Mouse (Mus musculus): ENCODE data around the gene Vezf1. TPM values are rescaled to one million over a fixed set of nuclear protein-coding genes. Genes with fewer than 3 reads are reported as not detected.

The Vezf1 gene
- total RNA-seq, 1 experiment from 2014 or later = 39.8 TPM

DNA sequence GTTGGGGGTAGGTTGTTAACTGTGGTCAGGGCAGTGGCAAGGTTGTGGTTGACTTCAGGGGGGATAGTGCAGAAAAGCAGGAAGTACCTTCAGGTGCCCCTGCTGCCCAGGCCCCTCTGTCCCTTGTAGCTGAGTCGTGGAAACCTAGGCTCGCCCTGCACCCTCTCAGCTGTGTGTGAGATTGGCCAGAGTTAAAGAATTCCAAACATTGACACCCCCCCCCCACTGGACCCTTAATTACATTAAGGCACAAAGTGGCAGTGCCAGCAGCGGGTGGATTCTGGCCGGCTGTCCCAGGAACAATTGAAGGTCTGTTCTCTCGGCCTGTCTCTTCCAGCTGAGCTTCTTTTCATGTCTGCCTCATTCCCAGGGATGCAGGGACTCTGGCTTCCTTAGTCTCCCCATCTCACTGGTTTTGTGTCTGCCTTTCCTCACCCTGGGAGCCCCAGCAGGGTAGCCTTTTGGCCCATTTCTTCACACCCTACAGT, 58.3 kb downstream of the Vezf1 start:
- no peak for DNase-seq

DNA sequence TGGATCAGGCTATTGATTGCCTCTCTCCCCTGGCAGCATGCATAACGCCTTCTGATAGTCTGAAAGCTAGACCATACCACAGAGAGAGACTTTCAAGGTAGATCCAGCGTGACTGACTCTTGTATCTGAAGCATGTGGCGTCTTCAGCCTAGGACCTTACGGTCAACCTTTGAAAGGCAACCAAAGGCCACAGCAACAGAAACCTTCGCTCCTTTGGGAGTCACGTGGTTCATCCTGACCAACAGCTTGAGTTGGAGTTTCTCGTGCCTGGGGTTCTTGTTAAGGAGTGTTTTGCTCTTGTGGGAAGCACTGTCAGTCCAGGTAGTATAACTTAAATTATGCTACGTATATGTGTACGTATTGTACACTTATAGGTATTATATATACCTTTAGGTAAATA, 60.4 kb downstream of the Vezf1 start:
- DNase-seq = no peak

DNA sequence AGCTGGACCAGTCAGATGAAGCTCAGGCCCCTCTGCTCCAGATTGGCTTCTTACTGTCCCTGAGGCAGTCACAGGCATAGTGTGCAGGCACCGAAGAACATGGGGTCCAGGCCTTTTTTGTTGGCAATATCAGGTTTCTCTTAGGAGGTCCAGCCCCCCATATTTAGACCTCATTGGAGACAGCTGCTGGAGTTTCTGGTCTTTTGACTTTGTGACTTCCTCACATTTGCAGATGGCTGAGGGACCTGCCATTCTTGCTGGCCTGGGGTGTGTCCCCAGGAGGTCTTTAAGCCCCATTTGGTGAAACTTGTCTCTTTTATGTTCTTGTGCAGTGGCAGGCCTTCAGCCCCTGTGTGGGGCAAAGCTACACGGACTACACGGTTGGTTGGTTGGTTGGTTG, 61.2 kb downstream of the Vezf1 start:
- no peak for DNase-seq

DNA sequence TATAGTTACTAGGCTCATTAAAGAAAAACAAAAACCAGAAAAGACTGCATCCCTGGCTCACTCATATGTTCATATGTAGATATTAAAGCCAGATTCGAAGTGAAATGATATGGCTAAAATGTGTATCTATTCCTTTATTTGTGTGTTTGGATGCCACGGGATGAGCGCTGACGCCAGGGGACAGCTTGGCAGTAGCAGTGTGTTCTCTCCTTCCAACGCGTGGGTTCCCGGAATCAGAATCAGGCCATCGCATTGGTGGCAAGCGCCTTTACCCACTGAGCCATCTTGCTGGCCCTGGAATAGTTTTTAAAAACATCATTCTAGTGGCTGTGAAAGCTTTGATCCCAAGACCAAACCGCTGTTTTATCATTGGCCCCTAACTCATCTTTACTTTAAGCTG, 61.9 kb downstream of the Vezf1 start:
- no peak for DNase-seq

DNA sequence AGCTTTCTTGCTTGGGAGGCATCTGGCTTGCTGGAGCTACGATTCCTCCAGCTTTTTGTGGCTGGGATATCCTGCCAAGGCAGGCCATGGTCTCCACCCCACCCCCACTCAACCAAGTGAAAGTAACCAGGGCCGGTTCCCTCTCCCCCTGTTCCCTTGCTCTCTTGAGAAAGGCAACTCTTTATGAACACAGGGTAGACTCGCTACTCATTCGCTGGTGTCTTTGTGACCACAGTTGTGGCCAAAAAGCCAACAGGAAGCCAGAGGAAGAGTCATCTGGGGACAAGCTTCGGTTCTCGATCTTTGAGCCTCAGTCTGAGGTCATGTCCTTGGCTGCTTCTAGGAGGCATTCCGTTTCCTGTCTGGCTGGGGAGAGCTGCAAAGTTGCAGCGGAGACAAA, 63.8 kb downstream of the Vezf1 start:
- DNase-seq = peak; percentile 79

Other genes starting within 250 kb of the Vezf1 start
- not detected in 2 replicates for gene Lpo, start 240.0 kb upstream of the Vezf1 start, total RNA-seq (2021)
- 9.5 and 14.3 TPM in 2 replicates for gene Mks1, start 215.1 kb upstream of the Vezf1 start, total RNA-seq (2021)
- gene Epx, start 192.7 kb upstream of the Vezf1 start, total RNA-seq (2021) = 0.63 TPM in 1 of 2 replicates, not detected in the other
- not detected in 2 replicates for gene Olfr462, start 176.0 kb upstream of the Vezf1 start, total RNA-seq (2021)
- not detected in 2 replicates for gene Olfr463, start 170.9 kb upstream of the Vezf1 start, total RNA-seq (2021)
- not detected in 2 replicates for gene Olfr464, start 147.3 kb upstream of the Vezf1 start, total RNA-seq (2021)
- gene Dynll2, start 80.7 kb upstream of the Vezf1 start, total RNA-seq (2021) = 154 and 174 TPM in 2 replicates
- 245 and 260 TPM in 2 replicates for gene Srsf1, start 20.9 kb upstream of the Vezf1 start, total RNA-seq (2021)
- gene Cuedc1, start 29.8 kb downstream of the Vezf1 start, total RNA-seq (2021) = 37.9 and 41.9 TPM in 2 replicates
- 173 and 176 TPM in 2 replicates for gene Mrps23, start 136.1 kb downstream of the Vezf1 start, total RNA-seq (2021)
- gene Ccdc182, start 225.8 kb downstream of the Vezf1 start, total RNA-seq (2021) = not detected in 2 replicates